Mouse (Mus musculus) cortical plate, adult 2 months (tissue): Measurements from ENCODE around the gene Rbl1.

Experiments
- CTCF ChIP-seq: fragments of 200-500 bp; IDR thresholded peaks from 2 replicates; pipeline ENCODE4 v1.5.1; 2011; ENCODE audit warnings: mild to moderate bottlenecking, control low read depth, low read length; ENCODE audit not compliant: insufficient read depth; ENCODE audit errors: extremely low read depth
- POLR2A ChIP-seq: fragments of 200-500 bp; IDR thresholded peaks from 2 replicates; pipeline ENCODE4 v1.6.1; 2011; ENCODE audit warnings: mild to moderate bottlenecking, low read length, control low read depth; ENCODE audit not compliant: insufficient read depth; ENCODE audit errors: extremely low read depth

GRCm38 (mm10) chr2:157211731-157212130, 7.4 kb upstream of the Rbl1 start:
- TF ChIP-seq POLR2A (no peak), CTCF (no peak)
